Mouse (Mus musculus) layer of hippocampus, adult 6 months (tissue): ENCODE results near the gene Tmem19. TPM values are rescaled to one million over a fixed set of nuclear protein-coding genes. Genes with fewer than 3 reads are reported as not detected.

ENCODE experiments used
- long read RNA-seq, 2 experiments: library from polyadenylated mRNA; unstranded; transcript quantifications; one replicate each; pipeline ENCODE4 v2.0.0; 2019 to 2020
- polyA plus RNA-seq: library from polyadenylated mRNA; unstranded; fragments of <200 nt; fragmentation: Nextera tagmentation; gene quantifications from 2 replicates; pipeline ENCODE4 v1.2.3, GENCODE M21; 2021

Tmem19 gene
- 39.9 and 46.5 TPM in 2 replicates for polyA plus RNA-seq
- long read RNA-seq, experiment 1, transcript Tmem19-204 (6 exons, 3,084 nt), result minor isoform, 9 of 58 reads
- long read RNA-seq, experiment 1, transcript Tmem19-201 (7 exons, 3,012 nt), result major isoform, 23 of 58 reads
- long read RNA-seq, experiment 1, transcript Tmem19-203 (7 exons, 2,799 nt), result minor isoform, 5 of 58 reads
- long read RNA-seq, experiment 1, partial matches to known transcripts, result 2 of 58 reads
- long read RNA-seq, experiment 1, other reads (novel, unspliced or antisense), result 19 of 58 reads
- long read RNA-seq, experiment 2, transcript Tmem19-203 (7 exons, 2,799 nt), result minor isoform, 8 of 258 reads
- long read RNA-seq, experiment 2, transcript Tmem19-201 (7 exons, 3,012 nt), result major isoform, 93 of 258 reads
- long read RNA-seq, experiment 2, transcript Tmem19-204 (6 exons, 3,084 nt), result minor isoform, 59 of 258 reads
- long read RNA-seq, experiment 2, partial matches to known transcripts, result 17 of 258 reads
- long read RNA-seq, experiment 2, other reads (novel, unspliced or antisense), result 78 of 258 reads

DNA sequence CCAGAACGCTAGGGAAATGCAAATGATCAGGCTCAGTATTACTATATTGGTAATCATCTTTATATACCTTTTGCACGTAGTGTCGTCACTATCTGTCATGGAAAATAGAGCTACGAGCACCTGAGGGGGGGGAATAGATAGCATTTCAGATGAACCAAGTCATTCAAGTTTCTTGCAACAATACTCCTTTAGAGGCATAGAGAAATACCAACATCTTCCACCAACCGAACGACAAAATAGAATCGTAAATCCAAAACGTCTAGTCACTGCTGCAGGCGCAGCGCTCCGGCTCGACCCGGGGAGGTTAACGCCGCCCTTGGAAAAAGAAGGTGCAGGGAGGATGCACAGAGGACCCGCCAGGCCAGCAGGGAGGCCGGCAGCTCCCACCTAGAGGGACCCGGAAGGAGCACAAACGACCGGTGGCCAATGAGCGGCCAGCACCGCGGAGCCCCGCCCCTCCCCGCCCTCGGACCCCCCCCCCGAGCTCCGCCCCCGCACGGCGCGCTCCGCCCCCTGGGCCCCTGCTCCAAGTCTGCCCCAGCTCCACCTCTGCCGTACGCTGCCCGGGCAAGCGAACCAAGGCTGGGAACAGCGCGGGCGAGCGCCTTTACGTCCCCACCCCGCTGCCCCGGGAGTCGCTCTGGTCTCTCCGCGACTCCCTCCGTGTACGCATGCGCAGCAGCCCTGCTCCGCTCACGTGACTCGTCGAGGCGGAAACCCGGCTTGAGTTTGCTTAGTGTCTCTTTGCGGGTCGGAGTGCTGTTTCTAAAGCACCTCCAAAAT lies at the start of gene Tmem19:
TSS of gene Tmem19 (minus strand) at position 662 of the 783 bp plus-strand sequence.

DNA sequence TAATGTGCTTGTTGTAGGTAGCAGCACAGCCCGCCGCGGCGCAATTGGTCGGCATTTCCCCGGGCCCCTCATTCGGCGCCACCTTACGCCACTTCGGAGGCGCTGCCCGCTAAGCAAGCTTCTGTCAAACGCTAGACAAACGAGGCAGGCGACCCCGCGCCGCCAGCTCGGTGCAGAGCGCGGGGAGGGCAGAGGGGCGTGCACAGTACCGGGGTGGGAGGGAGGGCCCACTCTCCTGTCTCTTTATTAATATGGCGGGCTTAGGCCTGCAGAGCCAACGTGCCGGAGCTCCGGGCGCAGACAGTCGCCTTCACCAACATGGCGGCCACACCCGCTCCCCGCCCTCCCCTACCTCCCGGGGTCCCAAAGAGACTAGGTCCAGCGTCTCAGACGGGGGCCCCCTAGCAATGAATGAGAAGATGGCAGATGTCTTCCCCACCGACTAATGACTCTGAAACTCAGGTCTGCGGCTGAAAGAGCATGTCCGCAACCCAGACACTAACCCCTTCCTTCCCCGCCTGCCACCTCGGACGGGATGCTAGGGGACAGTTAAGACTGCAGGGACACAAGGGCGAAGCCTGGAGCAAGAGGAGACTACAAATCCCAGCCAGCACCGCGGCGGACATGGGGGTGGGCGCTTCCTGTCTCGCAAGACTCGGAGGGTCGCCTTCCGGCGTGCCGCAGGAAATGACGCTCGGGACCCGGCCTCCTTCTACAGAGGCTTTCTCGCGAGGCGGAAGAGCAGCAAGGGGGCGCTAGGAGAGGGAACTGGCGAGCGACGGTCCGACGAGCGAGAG lies 22.1 kb upstream of the Tmem19 start, which contains the start of the genes Thap2 and Zfc3h1:
TSS of gene Thap2 (minus strand) at position 223 of the 797 bp plus-strand sequence.
TSS of gene Zfc3h1 (plus strand) at position 739 of the 797 bp plus-strand sequence.

DNA sequence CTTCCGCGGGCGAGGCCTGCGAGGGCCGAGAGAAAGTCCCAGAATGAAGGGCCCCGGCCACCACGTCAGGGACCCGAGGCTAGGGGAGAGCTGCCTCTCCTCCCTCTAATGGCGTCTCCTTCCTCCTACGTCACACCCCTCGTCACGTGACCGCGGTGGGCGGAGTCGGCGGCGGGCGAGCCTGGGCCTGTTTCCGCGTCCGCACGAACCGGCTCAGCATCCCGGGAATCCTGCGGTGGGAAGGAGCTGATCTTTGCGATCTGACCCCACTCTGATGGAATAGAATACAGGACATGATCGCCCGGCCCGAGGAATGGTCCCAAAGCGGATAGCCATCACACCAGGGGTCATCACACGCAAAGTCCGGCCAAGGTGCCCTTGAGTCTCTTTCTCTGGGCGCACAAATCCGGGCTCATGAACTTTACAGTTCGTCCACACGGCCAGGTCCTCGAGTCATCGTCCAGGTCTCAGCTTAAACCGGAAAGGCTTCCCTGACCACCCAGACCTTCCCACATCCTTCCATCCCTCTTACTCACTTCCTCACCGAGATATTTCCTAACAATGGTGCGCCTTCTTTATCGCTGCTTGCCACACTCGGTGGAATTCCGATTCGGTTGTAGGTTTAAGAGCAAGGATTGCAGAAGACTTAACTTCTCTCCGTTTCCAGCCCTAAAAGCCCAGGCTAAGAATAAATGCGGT lies 46.7 kb downstream of the Tmem19 start, which contains the start of gene Rab21:
TSS of gene Rab21 (minus strand) at position 122 of the 699 bp plus-strand sequence.

Other genes starting within 250 kb of the Tmem19 start
- 0.83 and 1.1 TPM in 2 replicates for gene Tph2, start 177.5 kb downstream of the Tmem19 start, polyA plus RNA-seq
- 25.7 and 27.5 TPM in 2 replicates for gene Tbc1d15, start 111.0 kb downstream of the Tmem19 start, polyA plus RNA-seq
- gene Rab21, start 46.9 kb downstream of the Tmem19 start, polyA plus RNA-seq, result 7.6 and 8.6 TPM in 2 replicates
- gene Thap2, start 21.9 kb upstream of the Tmem19 start, polyA plus RNA-seq, result 7.5 and 9.5 TPM in 2 replicates
- 2.3 and 2.7 TPM in 2 replicates for gene Zfc3h1, start 22.5 kb upstream of the Tmem19 start, polyA plus RNA-seq
- 0.34 and 0.43 TPM in 2 replicates for gene A930009A15Rik, start 207.5 kb upstream of the Tmem19 start, polyA plus RNA-seq
- 1.4 and 1.6 TPM in 2 replicates for gene Lgr5, start 225.3 kb upstream of the Tmem19 start, polyA plus RNA-seq